Mouse (Mus musculus): ENCODE measurements at regions not wholly inside any gene's neighbourhood (a gene's known extent, or its start where the extent isn't known, plus 50 kb on each side); places are given as distances from the start of the nearest gene placed in this dataset.

DNA sequence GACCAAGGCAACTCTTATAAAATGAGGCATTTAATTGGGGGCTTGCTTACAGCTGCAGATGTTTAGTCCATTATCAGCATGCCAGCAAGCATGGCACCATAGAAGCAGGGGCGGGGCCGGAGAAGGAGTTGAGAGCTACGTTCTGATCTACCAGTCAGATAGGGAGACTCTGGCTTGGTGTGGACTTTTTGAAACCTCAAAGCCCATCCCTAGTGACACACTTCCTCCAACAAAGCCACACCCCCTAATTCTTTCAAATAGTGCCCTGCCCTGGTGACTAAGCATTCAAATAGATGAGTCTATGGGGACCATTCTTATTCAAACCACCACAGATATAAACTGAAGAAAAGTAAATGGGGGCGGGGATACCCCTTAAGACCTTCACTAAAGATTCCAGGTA, 215.4 kb downstream of the Gadd45g start:
- in situ Hi-C loops (cut with MboI; ENCODE audit: low pct_unique_long_range_greater_than_20kb in 1 of 2, low sequenced_read_pairs in 2 of 2, unreplicated experiment in 1 of 2) = no loop called here

DNA sequence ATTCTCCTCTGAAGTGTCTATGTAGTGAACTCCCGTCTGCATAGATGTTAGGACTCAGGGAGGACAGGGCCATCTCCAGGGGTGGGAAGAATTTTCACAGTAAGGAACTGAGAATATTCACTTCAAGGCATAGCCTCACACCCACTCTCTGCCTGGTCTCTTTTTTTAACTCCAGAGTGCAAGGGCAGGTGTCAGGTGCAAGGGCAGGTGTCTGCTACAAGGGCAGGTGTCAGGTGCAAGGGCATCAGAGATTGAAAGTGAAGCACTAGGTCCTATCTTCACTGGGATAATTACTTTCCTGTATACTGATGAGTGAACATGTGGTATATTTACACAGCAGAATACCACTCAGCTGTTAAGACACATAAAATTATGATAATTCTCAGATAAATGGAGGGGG, 216.1 kb downstream of the Gadd45g start:
- in situ Hi-C loops (cut with MboI; ENCODE audit: low pct_unique_long_range_greater_than_20kb in 1 of 2, low sequenced_read_pairs in 2 of 2, unreplicated experiment in 1 of 2) = no loop called here

DNA sequence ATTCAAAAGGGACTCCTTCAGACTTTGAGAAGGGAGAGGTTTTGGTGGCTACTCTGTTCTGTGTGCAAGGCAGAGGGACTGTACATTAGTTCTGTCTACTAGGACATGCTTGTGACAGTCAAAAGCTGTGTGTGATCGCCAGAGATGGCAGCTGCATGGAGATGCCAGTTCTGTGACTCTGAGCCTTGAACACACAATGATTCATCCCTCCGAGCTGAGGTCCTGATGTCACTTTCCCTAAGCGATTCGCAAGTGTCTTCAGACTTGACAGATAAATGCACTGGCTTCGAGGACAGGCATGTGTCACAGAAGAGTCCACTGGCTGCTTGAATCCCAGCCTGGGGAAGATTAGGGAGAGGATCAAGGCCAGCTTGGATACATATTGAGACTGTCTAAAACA, 218.8 kb downstream of the Gadd45g start:
- in situ Hi-C loops (cut with MboI; ENCODE audit: low pct_unique_long_range_greater_than_20kb in 1 of 2, low sequenced_read_pairs in 2 of 2, unreplicated experiment in 1 of 2) = no loop called here

DNA sequence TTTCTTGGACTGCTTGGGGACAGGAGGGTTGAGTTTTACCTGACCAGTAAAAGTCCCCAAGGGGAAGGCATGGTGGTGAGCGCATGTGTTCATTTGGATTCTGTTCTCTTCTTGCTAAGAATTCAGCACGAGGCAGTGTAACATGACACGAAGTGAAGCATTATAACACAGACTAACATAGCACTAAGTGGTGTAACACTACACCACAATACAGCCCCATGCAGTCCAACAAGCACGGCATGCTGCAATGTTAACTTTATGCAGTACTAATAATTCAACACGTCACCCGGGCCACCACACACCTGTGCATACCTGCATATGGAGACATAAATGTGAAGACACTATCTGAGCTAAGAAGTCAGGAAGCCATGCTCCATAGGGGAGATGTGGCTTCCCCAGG, 219.2 kb downstream of the Gadd45g start:
- in situ Hi-C loops (cut with MboI; ENCODE audit: low pct_unique_long_range_greater_than_20kb in 1 of 2, low sequenced_read_pairs in 2 of 2, unreplicated experiment in 1 of 2) = no loop called here

DNA sequence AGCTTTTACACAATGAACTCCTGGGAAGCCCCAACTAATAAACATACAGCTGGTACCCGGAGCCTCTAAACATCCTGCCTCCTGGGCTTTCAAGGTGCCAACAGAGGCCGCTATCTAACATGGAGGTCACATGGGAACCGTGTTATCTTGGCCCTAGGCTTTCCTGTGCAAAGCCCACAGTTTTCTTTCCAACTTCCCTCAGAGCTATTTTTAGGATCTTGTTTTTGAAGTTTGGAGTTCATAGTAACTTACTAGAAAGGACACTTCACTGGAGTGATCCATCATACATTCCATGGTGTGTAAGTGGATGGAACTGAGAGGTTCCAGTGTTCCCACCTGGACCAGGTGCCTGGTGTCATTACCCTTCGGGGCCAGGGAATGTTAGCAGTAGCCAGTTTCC, 220.6 kb downstream of the Gadd45g start:
- in situ Hi-C loops (cut with MboI; ENCODE audit: low pct_unique_long_range_greater_than_20kb in 1 of 2, low sequenced_read_pairs in 2 of 2, unreplicated experiment in 1 of 2) = no loop called here

DNA sequence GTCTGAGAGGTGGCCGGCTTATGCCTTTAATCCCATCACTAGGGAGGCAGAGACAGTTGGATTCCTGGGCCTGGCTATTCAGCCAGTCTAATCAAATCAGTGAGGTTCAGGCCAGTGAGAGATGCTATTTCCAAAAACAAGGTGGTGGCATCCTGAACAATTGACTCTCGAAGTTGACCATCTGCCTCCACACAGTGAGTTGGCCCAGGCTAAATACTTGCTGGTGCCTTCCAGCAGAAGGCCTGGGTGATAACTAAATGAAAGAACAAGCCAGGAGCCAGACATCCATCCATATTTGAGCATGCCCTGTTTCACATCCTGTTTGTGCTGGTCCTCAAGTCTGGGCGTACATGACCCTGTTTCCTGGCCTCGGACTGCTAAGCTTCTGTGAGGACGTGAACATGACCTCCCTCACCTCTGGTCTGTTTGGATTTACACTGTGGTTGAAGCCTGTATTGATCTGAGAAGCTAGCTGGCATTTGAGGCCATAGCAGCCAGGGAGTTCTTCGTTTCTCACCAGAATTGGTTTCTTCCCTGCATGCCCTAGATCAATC, 222.5 kb downstream of the Gadd45g start:
- in situ Hi-C loops (cut with MboI; ENCODE audit: low pct_unique_long_range_greater_than_20kb in 1 of 2, low sequenced_read_pairs in 2 of 2, unreplicated experiment in 1 of 2) = no loop called here

DNA sequence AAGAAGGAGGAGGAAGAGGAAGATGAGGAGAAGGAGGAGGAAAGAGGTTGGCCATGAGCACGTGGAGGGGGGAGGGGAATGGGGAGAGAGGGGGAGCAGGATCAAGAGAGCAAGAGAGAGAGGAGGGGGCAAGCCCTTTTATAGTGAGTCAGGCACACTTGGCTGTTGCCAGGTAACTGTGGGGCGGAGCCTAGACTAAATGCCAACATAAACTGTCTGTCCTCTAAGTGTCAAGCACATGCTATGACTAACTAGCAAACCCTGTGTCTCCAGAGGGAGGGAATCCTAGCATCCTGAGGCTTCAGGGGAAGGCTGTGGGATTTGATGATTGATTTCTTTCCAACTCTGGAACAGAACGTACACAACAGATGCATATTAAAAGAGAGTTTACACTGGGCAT, 223.2 kb downstream of the Gadd45g start:
- in situ Hi-C loops (cut with MboI; ENCODE audit: low pct_unique_long_range_greater_than_20kb in 1 of 2, low sequenced_read_pairs in 2 of 2, unreplicated experiment in 1 of 2) = no loop called here

DNA sequence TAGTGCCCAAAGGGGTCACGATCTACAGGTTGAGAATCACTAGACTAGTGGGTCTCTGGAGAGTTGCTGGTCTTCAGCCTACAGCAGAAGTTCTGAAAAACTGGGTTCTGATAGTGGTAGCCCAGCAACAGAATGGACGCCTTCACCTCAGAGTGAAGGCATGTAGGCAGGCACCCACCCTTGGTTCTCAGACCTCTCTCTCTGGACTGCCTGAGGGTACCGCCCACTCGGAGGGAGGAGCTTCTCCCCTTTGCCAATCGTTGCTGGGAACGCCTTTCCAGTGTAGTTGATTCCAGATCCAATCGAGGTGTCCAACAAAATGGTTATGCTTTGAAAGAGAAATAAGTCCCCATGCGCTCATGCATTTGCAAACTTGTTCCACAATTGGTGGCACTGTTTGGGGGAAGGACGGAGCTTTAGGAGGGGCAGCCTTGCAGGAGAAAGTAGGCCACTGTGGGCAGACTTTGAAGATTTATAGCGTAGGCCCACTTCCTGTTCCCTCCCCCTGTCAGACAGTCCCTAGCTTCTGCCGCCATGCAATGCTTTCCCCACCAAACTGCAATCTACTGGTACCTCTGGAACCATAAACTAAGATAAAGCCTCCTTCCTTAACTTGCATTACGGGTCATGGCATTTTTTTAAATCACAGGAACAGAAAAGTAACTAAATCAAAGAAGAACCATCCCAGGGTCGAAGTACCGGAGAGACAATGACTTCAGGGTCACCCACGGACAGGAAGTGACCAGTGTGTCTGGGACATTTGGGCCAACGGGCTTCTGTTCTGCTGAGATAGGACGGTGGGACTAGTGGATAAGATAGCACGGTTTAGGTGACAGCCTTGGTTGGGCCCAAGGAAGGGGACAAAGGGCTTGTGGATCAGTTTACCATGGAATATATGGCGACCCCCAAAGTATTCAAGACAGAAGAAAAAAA, 224.5 kb downstream of the Gadd45g start:
- in situ Hi-C loops (cut with MboI; ENCODE audit: low pct_unique_long_range_greater_than_20kb in 1 of 2, low sequenced_read_pairs in 2 of 2, unreplicated experiment in 1 of 2) = no loop called here

DNA sequence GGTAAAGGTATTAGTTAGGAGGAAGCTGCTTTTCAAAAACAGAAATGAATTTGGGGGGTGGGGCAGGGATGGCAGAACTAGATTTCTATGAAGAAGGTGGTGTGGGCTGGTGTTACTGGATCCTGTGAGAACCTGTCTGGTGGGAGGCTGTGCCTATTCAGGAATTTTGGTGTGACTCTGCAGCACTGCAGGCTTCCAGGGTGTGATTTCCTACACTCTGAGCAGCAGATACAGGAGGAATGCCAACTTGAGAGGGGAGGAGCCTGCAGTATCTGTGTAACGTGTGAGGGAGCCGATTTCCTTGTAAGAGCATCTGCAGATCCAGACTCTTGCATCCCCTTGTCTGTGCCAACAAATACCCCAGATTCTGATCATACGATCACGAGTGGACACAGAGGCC, 231.1 kb downstream of the Gadd45g start:
- in situ Hi-C loops (cut with MboI; ENCODE audit: low pct_unique_long_range_greater_than_20kb in 1 of 2, low sequenced_read_pairs in 2 of 2, unreplicated experiment in 1 of 2) = no loop called here

DNA sequence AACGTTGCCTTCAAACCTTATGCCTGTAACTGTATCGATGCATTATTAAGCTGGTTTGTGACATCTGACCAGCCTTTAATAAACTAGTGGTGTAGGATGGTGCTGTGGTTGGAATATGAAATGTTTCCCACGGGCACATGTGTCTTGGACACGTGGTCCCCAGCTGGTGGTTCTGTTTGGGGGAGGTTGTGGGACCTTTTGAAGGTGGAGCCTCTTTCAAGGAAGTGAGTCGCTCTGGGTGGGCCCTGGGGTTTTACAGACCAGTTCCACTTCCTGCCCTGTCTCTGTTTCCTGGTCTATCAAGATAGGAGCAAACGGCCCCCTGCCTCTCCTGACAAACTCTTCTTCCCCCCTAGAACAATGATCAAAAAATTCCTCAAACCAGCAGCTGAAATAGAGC, 232.1 kb downstream of the Gadd45g start:
- in situ Hi-C loops (cut with MboI; ENCODE audit: low pct_unique_long_range_greater_than_20kb in 1 of 2, low sequenced_read_pairs in 2 of 2, unreplicated experiment in 1 of 2) = no loop called here

DNA sequence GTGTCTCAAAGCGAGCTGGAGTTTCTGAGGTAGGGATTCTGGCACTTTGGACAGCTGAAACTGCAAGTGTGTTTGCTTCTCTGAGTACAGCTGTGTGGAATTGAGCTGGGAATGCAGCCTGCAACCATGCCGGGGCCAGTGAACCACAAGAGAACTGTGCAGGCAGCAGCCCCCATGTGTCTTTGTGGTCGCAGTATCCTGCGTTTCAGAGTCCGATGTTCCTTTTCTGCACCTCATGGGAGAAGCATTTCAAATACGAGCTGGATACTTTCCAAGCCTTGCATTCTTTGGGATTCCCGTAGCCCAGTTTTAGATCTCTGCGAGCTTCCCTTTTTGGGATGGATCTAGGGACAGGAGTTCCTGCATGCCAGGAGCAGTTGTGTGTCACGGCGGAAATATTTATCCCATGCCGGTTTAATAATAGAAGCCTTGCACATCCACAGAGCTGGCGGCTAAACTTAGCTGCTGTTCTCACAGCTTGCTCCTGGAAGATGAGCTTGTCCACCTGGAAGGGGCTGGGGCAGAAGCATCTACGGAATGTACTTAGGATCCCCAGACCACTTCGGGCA, 233.3 kb downstream of the Gadd45g start:
- in situ Hi-C loops (cut with MboI; ENCODE audit: low pct_unique_long_range_greater_than_20kb in 1 of 2, low sequenced_read_pairs in 2 of 2, unreplicated experiment in 1 of 2) = no loop called here

DNA sequence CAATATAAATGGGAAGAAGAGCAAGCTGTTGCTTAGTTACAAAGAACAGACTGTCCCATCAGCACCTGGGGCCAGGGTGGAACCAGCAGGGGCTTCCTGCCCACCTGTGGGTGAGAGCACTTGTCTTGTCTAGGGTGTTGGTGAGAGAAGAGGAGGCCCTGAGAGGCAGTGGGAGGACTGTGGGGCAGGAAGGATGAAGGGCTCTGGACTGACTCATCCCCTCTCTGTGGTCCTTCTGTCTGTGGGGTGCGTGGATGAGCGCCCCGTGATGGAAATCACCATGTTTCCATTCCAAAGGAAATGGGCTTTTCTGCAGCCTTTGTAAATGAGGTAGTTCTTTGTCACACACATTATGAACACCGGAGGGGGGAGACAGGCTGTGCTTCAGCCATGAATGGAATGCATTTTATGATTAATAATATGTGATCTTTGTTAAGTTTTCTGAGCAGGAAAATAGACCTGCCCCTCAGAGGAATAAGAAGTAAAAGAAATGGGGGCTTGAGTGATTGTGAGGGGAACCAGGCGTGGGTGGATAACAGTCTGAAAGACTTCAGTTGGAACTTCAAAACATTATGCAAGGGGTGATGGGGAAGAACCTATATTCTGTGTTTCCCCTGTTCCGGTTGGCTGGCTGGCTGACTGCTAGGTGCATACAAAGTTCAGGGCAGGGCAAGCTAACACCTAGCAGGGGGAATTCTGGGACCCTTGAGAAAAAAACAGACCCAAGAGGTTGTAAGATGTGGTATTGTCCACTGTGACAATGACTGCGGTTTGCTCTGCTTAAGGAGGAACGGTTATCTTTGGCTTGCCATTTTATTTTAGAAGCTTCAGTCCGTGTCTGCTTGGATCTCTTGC, 237.3 kb downstream of the Gadd45g start:
- in situ Hi-C loops (cut with MboI; ENCODE audit: low pct_unique_long_range_greater_than_20kb in 1 of 2, low sequenced_read_pairs in 2 of 2, unreplicated experiment in 1 of 2) = no loop called here

DNA sequence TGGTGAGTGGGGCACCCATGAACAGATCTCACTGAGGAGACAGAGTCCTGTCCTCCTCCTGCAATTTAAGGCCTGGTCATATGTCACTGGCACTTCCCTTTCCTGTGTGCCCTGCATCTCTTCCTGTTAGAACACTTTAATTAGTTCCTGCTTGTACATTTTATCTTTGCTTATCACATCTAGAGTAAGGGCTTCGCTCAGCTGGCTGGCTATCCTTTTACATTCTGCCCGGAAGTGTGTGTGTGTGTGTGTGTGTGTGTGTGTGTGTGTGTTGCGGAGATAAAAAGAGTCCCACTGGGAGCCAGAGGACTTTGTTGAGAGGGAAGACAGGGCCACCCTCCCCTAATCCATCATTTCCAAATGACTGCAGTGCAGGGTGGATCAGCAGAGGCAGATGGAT, 238.6 kb downstream of the Gadd45g start:
- in situ Hi-C loops (cut with MboI; ENCODE audit: low pct_unique_long_range_greater_than_20kb in 1 of 2, low sequenced_read_pairs in 2 of 2, unreplicated experiment in 1 of 2) = no loop called here

DNA sequence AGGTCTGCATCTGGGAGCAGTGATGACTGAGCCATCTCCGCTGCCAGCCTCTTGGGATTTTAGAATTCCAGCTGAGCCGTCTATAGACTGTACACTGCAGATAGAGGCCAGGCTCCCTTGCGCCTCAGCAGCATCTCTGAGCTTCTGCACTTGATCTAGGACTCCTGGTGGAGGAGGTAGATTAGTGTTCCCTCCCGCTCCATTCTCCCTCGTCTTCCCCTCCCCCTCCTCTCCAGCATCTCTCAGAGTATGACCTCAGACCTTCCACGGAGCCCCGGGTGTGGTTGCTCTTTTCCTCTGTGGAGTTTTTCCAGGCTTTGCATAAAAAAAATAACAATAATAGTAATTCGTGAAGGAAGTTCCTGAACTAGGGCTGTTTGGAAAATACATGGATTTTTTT, 241.8 kb downstream of the Gadd45g start:
- in situ Hi-C loops (cut with MboI; ENCODE audit: low pct_unique_long_range_greater_than_20kb in 1 of 2, low sequenced_read_pairs in 2 of 2, unreplicated experiment in 1 of 2) = no loop called here

DNA sequence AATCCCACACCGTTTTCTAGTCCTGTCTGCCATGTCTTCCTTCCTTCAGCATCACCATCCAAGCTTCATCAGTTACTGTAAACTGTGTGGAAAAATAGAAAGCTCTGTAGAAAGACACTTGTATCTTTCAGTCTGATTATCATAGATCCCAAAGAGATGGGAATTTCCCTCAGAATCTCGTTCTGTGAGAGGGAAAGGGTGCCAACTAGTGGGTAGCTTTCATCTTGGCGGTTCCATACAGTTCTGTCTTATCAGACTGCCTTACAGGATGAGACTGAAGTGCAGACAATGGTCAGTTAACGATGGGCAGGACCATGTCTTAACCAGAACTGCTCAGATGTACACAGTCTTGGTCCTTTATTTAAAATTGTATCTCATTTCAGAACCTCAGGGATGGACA, 243.9 kb downstream of the Gadd45g start:
- in situ Hi-C loops (cut with MboI; ENCODE audit: low pct_unique_long_range_greater_than_20kb in 1 of 2, low sequenced_read_pairs in 2 of 2, unreplicated experiment in 1 of 2) = no loop called here

DNA sequence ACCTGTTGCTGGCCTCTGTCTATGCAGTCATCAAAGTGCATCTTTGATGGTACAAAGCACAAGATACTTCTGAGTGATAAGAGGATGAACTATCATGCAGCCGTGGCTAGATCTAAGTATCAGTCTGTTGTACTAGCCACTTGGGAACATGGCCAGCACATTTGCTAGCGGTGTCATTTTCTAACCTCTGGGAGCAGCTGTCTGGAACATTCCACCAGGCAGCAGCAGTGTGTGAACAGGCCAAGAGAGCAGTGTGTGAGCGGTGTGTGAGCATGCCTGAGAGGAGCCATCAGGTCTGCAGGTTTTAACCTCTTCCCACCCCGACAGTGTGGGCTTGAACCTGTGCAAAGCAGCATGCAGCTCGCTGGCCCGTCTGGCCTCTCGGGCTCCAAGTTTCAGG, 248.3 kb downstream of the Gadd45g start:
- in situ Hi-C loops (cut with MboI; ENCODE audit: low pct_unique_long_range_greater_than_20kb in 1 of 2, low sequenced_read_pairs in 2 of 2, unreplicated experiment in 1 of 2) = no loop called here

DNA sequence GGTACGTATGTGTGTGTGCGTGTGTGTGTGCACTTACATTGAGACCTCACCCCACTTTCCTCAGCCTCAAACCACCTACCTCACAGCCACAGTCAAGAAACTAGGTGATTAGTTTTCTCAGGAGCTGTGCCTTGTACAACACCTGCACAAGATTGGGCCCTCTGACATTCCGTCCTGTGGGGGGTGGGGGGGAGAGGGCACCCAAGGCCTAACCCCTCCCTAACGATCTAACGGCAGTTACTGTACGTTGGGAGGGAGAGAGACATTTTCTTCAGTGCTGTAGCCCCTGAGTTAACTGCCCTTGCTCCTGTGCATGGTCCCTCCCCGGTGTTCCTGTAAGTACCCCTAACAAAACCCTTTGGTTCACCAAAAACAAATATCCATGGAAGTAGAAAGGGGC, 250.0 kb downstream of the Gadd45g start:
- in situ Hi-C loops (cut with MboI; ENCODE audit: low pct_unique_long_range_greater_than_20kb in 1 of 2, low sequenced_read_pairs in 2 of 2, unreplicated experiment in 1 of 2) = no loop called here

DNA sequence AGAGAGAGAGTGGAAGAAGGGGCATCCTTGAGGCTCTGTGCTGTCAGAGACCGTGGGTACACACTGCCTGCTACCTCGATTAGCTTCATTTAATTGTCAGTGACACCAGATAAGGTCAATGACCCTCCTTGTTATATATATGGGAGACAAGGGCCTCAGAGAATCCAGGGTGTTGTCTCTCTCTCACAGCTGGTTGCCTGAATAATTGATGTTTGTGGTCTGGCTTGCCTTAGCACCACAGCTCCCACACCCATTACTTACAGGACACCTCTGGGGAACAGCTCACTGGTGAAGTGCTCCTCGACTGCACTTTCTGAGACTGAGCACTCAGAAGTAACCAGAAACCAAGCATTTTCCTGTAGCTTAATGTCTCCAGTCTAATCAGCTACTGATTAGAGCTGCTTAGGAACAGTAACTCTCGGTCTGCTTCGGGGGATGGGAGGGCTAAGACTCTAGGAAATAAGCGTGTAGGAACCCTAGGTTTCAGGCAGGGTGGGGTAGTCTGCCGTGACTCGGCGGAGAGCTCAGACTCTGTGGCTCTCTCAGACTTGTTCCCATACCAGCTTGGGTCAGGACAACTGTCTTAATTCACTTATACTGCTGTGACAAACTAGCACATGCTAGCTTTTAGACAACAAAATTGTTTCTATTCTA, 259.6 kb downstream of the Gadd45g start:
- in situ Hi-C loops (cut with MboI; ENCODE audit: low pct_unique_long_range_greater_than_20kb in 1 of 2, low sequenced_read_pairs in 2 of 2, unreplicated experiment in 1 of 2) = no loop called here
